Mouse (Mus musculus) midbrain, embryonic 11.5 days (tissue): ENCODE results near the gene A630023A22Rik. TPM values are rescaled to one million over a fixed set of nuclear protein-coding genes. Genes with fewer than 3 reads are reported as not detected.

Experiments
- ATAC-seq: fragments of 200-750 bp; cut with Nextera tagmentation; 2 replicates; pipeline ENCODE4 v1.8.0; 2017; ENCODE audit warnings: moderate TSS enrichment, moderate library complexity; ENCODE audit not compliant: low FRiP score
- DNase-seq: peaks from one replicate; pipeline ENCODE4 v3.0.0; 2015; ENCODE audit warnings: low spot score; ENCODE audit errors: missing footprints
- H3K27ac ChIP-seq: fragments of 300-500 bp; sonication (generic); 2 replicates; pipeline ENCODE4 v1.5.1; 2014; ENCODE audit warnings: low read depth, low read length
- H3K27me3 ChIP-seq: fragments of 300-500 bp; sonication (generic); 2 replicates; pipeline ENCODE4 v1.6.1; 2014; ENCODE audit warnings: mild to moderate bottlenecking, low read length, moderate library complexity, mixed read lengths; ENCODE audit not compliant: control insufficient read depth, insufficient read depth
- H3K36me3 ChIP-seq: fragments of 300-500 bp; sonication (generic); 2 replicates; pipeline ENCODE4 v1.6.1; 2014; ENCODE audit warnings: mild to moderate bottlenecking, low read length, moderate library complexity, mixed read lengths; ENCODE audit not compliant: control insufficient read depth, insufficient read depth
- H3K4me1 ChIP-seq: fragments of 300-500 bp; sonication (generic); 2 replicates; pipeline ENCODE4 v1.6.1; 2014; ENCODE audit warnings: low read length; ENCODE audit not compliant: control insufficient read depth, insufficient read depth
- H3K4me2 ChIP-seq: fragments of 300-500 bp; sonication (generic); 2 replicates; pipeline ENCODE4 v1.6.1; 2014; ENCODE audit warnings: mild to moderate bottlenecking, moderate library complexity
- H3K4me3 ChIP-seq: fragments of 300-500 bp; sonication (generic); 2 replicates; pipeline ENCODE4 v1.5.1; 2014; ENCODE audit warnings: low read depth, low read length
- H3K9ac ChIP-seq: fragments of 300-500 bp; sonication (generic); 2 replicates; pipeline ENCODE4 v1.6.1; 2014; ENCODE audit warnings: low read length
- H3K9me3 ChIP-seq: fragments of 300-500 bp; sonication (generic); 2 replicates; pipeline ENCODE4 v1.6.1; 2016; ENCODE audit warnings: low read length; ENCODE audit not compliant: control insufficient read depth
- whole genome bisulfite sequencing: fragments of 180-500 bp; shearing (Covaris S2); extraction: QIAGEN DNeasy Blood & Tissue Kit; methylation state at CpG from one replicate; pipeline ENCODE4 v1.1.7; 2014; 5-methylcytosine and 5-hydroxymethylcytosine counted together
- polyA plus RNA-seq: library from polyadenylated mRNA; unstranded; fragments of >200 nt; fragmentation: Nextera tagmentation; extraction: Ambion mirVana; gene quantifications from 2 replicates; pipeline ENCODE4 v1.2.1, GENCODE M21; 2014

A630023A22Rik gene
- polyA plus RNA-seq, 1 experiment from 2014 or later = not detected

DNA sequence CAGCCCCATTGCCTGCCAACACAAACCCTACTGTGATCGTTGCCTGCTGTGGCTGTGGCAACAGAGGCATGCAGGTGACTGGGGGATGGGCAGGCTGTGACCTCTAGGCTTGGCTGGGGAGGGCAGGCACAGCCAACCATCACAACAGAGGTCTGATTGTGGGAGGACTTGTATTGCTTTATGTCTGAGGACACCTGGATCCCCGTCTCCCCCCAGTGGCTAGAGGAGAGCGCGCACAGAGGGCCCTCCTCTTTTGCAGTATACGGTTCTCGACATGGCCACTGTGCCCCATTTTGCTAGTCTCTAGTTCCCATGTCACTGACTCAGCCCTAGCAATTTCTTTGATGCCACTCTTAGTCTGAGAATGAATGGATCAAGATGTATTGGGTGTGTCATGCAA lies 30.9 kb downstream of the A630023A22Rik start:
- no peaks in the 10 kb centered on the region for H3K27me3 ChIP-seq
- 70% methylated on average over 6 of the region's 6 CpGs for WGBS
- DNase-seq = no peak
- H3K9ac ChIP-seq = no peak overlapping the region
- H3K4me1 ChIP-seq = no peaks in the 10 kb centered on the region
- H3K4me2 ChIP-seq = no peak overlapping the region
- H3K4me3 ChIP-seq = no peak overlapping the region
- H3K27ac ChIP-seq = no peak overlapping the region
- no peak for ATAC-seq
- H3K9me3 ChIP-seq = no peaks in the 10 kb centered on the region
- H3K36me3 ChIP-seq = no peaks in the 10 kb centered on the region

DNA sequence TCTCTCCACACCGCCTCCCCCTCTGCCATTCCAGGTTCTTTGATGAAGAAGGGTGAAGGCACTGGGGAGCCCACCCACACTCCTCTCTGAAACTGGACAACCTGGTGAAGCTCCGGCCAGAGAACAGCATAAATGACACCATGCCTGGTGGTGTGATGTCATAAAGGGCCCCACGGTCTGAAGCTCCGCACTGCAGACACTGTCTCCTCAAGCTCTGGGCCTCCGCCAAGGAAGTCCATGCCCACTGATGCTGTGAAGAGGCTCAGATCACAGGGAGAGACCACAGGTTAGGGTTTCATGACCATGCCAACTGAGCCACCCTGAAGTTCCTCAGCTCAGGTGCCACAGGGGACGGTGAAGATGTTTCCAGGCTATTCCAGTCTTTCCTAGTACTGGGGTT lies 50.0 kb downstream of the A630023A22Rik start, which contains the start of gene Antxrl:
TSS of gene Antxrl (plus strand) at position 192 of the 400 bp plus-strand sequence.
- Histone ChIP-seq H3K9ac (no peak within 1 kb of the TSS), H3K4me2 (no peak within 1 kb of the TSS), H3K9me3 (no peaks in the 10 kb centered on the region), H3K4me3 (no peak within 1 kb of the TSS), H3K4me1 (no peaks in the 10 kb centered on the region), H3K36me3 (no peaks in the 10 kb centered on the region), H3K27ac (no peak within 1 kb of the TSS), H3K27me3 (no peaks in the 10 kb centered on the region)
- DNase-seq = no peak
- ATAC-seq = no peak
- WGBS = 93% methylated on average over 6 of the region's 6 CpGs

DNA sequence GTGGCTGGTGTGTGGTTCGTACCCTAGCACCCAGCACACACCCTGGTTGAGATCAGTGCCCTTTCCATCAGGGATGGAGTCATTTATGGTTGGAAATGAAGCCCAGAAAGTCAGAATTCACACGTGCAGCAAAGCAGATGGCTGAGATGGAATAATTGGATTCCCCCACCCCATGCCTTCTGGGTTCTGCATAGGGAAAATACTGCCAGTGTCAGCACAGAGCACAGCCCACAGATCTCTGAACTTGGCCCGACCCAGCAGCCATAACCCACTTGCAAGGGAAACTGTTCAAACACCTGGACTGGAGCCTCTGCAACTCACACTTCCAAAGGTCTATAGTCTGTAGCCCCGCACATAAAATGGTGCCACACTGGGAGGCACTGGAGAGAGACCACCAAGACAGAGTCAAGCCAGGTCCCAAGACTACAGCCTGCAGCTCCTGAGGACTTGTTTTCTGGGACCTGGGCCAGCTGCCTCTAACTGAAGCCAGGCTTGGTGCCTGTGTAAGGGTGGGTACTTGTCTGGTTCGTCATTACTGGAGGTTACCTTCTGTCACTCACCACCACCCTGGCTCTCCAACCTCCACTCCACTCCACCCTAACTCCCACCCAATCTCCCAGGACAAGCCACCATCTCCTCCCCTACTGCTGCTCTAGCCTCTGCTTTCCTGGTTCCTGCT lies 52.3 kb downstream of the A630023A22Rik start:
- H3K4me1 ChIP-seq = no peaks in the 10 kb centered on the region
- ATAC-seq (no peak), DNase-seq (no peak)
- H3K9me3 ChIP-seq = no peaks in the 10 kb centered on the region
- H3K9ac ChIP-seq = no peak overlapping the region
- no peak overlapping the region for H3K27ac ChIP-seq
- H3K36me3 ChIP-seq = no peaks in the 10 kb centered on the region
- WGBS = 82% methylated on average over 5 of the region's 5 CpGs
- no peak overlapping the region for H3K4me3 ChIP-seq
- H3K27me3 ChIP-seq = no peaks in the 10 kb centered on the region
- no peak overlapping the region for H3K4me2 ChIP-seq

DNA sequence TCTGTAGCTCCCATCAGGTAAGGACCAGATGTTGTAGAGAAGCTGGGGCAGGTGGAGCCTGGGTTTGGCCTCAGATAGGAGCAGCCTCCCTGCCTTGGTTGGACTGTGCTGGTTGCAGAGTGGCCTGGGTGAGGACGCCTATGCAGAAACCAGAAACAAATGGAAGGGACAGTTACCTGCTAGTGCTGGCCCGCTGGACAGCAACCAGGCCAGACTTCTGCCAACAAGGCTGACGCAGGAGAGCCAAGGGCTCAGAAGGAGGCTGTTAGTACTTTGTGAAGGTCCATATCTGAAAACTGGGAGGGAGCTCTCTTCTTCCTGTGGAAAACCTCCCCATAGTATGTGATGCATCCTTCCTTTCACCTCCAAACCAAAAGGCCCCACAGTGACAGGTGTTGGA lies 59.2 kb downstream of the A630023A22Rik start:
- Histone ChIP-seq H3K27ac (no peak overlapping the region), H3K4me1 (no peaks in the 10 kb centered on the region), H3K9ac (no peak overlapping the region), H3K9me3 (no peaks in the 10 kb centered on the region), H3K4me2 (no peak overlapping the region), H3K4me3 (no peak overlapping the region), H3K27me3 (no peaks in the 10 kb centered on the region), H3K36me3 (no peaks in the 10 kb centered on the region)
- WGBS = 63% methylated on average over 3 of the region's 3 CpGs
- ATAC-seq = no peak
- no peak for DNase-seq

DNA sequence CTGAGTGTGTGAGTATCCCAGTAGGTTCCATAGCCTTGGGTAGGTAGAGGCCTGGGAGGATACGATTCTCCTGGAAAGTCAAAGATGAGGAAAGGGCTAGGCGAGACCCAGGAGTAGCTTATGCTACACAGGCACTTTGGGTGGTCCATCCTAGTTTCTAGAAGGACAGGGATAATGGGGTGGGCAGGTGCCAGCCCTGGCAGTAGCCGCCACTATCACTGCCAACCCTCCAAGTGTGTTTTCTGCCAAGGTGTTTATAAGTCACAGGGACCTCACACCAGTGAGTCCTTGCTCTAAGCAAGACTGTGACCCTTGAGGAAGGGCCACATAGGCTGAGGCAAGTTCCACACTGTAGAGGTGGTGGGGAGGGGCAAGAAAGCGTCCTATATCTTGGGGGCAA lies 61.3 kb downstream of the A630023A22Rik start:
- no peak overlapping the region for H3K9ac ChIP-seq
- WGBS = 81% methylated on average over 4 of the region's 4 CpGs
- no peak overlapping the region for H3K4me2 ChIP-seq
- no peaks in the 10 kb centered on the region for H3K27me3 ChIP-seq
- no peak overlapping the region for H3K4me3 ChIP-seq
- H3K9me3 ChIP-seq = no peaks in the 10 kb centered on the region
- DNase-seq (no peak), ATAC-seq (no peak)
- H3K4me1 ChIP-seq = no peaks in the 10 kb centered on the region
- no peak overlapping the region for H3K27ac ChIP-seq
- H3K36me3 ChIP-seq = no peaks in the 10 kb centered on the region

DNA sequence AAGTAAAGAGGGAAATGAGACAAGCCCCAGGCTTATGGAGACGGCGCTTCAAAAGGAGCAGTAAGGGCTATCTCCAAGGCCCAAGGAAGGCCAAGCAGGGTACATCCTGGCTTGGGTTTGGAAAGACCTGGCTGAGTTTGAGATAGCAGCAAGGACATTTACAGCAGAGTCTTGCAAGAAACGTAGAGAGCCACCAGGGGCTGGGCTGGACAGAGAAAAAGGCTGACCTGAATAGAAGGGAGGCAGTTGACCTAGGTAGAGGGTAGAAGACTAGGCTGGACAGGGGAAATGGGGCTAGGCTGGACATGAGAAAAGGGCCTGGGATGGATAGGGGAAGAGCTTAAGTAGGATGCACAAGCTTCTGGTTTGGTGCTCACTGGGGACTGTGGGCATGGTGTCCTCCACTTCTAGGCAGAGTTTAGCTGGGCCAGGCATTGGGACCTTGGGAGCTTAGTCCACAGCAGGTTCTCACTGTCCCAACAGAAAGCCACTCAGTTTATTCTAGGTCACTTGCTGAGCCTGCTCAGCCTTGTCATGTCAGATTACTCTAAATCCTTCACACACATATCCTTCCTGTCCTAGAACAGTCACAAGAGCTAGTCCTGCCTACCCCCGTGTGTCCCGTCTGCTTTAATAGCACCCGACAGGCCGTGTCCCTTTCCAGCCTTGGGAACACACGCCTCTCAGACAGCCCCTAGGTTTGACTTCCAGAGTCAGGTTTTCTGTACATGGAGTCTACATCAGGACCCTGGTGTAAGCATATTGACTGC lies 68.5 kb downstream of the A630023A22Rik start:
- no peak overlapping the region for H3K27ac ChIP-seq
- no peak for ATAC-seq
- H3K4me3 ChIP-seq = no peak overlapping the region
- no peaks in the 10 kb centered on the region for H3K36me3 ChIP-seq
- no peak overlapping the region for H3K9ac ChIP-seq
- no peaks in the 10 kb centered on the region for H3K9me3 ChIP-seq
- no peak for DNase-seq
- H3K27me3 ChIP-seq = no peaks in the 10 kb centered on the region
- WGBS = 89% methylated on average over 8 of the region's 8 CpGs
- H3K4me1 ChIP-seq = no peaks in the 10 kb centered on the region
- H3K4me2 ChIP-seq = no peak overlapping the region

DNA sequence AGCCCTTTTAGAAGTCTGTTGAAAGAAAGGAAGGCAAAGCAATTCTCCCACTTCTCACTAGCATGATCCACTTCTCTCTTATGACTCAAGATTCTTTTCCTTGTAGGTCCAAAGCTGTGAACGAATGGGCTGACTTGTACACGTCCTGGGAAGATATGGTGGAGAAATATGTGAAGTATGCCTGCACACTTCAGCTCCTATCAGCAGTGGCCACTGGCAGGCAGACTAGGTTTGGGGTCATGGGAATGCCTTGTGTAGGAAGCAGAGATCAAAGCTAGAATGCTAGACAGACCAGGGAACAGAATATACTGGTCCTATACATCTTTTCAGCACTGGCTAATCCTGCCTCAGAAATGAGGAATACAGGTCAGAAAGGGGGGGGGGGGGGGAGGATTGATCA lies 75.8 kb downstream of the A630023A22Rik start:
- Histone ChIP-seq H3K4me3 (no peak overlapping the region), H3K9me3 (no peaks in the 10 kb centered on the region; the same call in 1 of the 2 replicates), H3K27ac (no peak overlapping the region), H3K4me1 (no peaks in the 10 kb centered on the region), H3K27me3 (no peaks in the 10 kb centered on the region), H3K36me3 (no peaks in the 10 kb centered on the region), H3K9ac (no peak overlapping the region), H3K4me2 (no peak overlapping the region)
- 86% methylated on average over 2 of the region's 2 CpGs for WGBS
- no peak for DNase-seq
- ATAC-seq = no peak

DNA sequence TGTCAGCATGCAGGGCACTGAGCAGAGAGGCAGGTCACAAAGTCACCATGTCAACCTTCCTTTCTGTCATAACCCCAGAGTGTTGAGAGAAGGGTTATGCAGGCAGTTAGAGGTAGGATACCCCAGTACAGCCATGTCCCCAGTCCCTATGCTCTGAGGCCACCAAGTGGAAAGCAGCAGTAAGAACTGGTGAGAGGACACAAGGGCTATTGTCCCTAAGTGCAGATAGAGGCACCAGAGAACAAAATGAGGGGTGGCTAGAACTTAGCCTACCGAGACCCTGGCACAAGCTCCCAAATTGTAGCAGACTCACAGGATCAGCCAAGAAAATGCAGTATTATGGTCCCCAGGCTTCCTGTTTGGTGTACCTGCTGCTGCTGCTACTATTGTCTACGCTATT lies 85.6 kb downstream of the A630023A22Rik start:
- Histone ChIP-seq H3K4me3 (no peak overlapping the region), H3K27me3 (no peaks in the 10 kb centered on the region), H3K27ac (no peak overlapping the region), H3K9ac (no peak overlapping the region), H3K9me3 (no peaks in the 10 kb centered on the region), H3K36me3 (no peaks in the 10 kb centered on the region), H3K4me1 (no peaks in the 10 kb centered on the region), H3K4me2 (no peak overlapping the region)
- DNase-seq (no peak), ATAC-seq (no peak)
- WGBS = 79% methylated on average over 2 of the region's 2 CpGs

DNA sequence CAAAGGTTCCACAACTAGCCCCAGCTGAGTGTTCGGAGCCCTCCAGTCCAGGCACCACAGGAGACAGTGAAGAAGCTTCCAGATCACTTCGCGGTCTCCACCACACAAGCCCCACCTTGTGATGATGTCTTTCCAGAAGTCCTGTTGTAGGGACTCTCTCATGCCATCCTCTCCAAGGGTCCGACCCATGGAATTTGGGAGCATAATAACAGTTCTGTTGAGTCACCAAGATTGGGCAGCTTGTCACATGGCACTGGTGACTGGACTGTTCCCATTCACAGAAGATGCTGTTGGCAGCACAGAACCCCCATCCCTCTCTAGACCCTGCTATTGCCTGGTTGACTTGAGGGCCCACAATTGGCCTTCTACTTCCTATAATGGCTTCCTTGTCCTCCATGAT lies 86.2 kb downstream of the A630023A22Rik start, which contains the start of gene Gm5460:
TSS of gene Gm5460 (plus strand) at position 378 of the 400 bp plus-strand sequence.
- Histone ChIP-seq H3K9me3 (no peaks in the 10 kb centered on the region), H3K36me3 (no peaks in the 10 kb centered on the region), H3K4me2 (no peak within 1 kb of the TSS), H3K4me3 (no peak within 1 kb of the TSS), H3K27ac (no peak within 1 kb of the TSS), H3K4me1 (no peaks in the 10 kb centered on the region), H3K27me3 (no peaks in the 10 kb centered on the region), H3K9ac (no peak within 1 kb of the TSS)
- ATAC-seq (no peak), DNase-seq (no peak)
- 99% methylated on average over 4 of the region's 4 CpGs for WGBS
